Mouse (Mus musculus) heart, embryonic 12.5 days (tissue): ENCODE measurements around the gene Cfc1. TPM values are rescaled to one million over a fixed set of nuclear protein-coding genes. Genes with fewer than 3 reads are reported as not detected.

Experiments
- ATAC-seq: fragments of 200-750 bp; cut with Nextera tagmentation; 2 replicates; pipeline ENCODE4 v1.8.0; 2017; ENCODE audit warnings: moderate TSS enrichment, moderate library complexity; ENCODE audit not compliant: insufficient number of reproducible peaks, low FRiP score
- H3K27ac ChIP-seq: fragments of 300-500 bp; sonication (generic); 2 replicates; pipeline ENCODE4 v1.5.1; 2016; ENCODE audit warnings: mild to moderate bottlenecking, moderate library complexity; ENCODE audit not compliant: poor library complexity, severe bottlenecking
- H3K27me3 ChIP-seq: fragments of 300-500 bp; sonication (generic); replicated peaks from 2 replicates; pipeline ENCODE4 v1.6.1; 2016; ENCODE audit warnings: mild to moderate bottlenecking, moderate library complexity
- H3K36me3 ChIP-seq: fragments of 300-500 bp; sonication (generic); 2 replicates; pipeline ENCODE4 v1.6.1; 2016; ENCODE audit warnings: mild to moderate bottlenecking, moderate library complexity
- H3K4me1 ChIP-seq: fragments of 300-500 bp; sonication (generic); replicated peaks from 2 replicates; pipeline ENCODE4 v1.6.1; 2016; ENCODE audit warnings: mild to moderate bottlenecking
- H3K4me2 ChIP-seq: fragments of 300-500 bp; sonication (generic); 2 replicates; pipeline ENCODE4 v1.6.1; 2016; ENCODE audit warnings: mild to moderate bottlenecking, moderate library complexity
- H3K4me3 ChIP-seq: fragments of 300-500 bp; sonication (generic); 2 replicates; pipeline ENCODE4 v1.5.1; 2016; ENCODE audit warnings: mild to moderate bottlenecking
- H3K9ac ChIP-seq: fragments of 300-500 bp; sonication (generic); 2 replicates; pipeline ENCODE4 v1.6.1; 2016; ENCODE audit warnings: mild to moderate bottlenecking, moderate library complexity
- H3K9me3 ChIP-seq: fragments of 300-500 bp; sonication (generic); replicated peaks from 2 replicates; pipeline ENCODE4 v1.6.1; 2016; ENCODE audit warnings: mild to moderate bottlenecking, moderate library complexity
- WGBS: fragments of 180-500 bp; shearing (Covaris S2); methylation state at CpG from one replicate; pipeline ENCODE4 v1.1.7; 2016; 5-methylcytosine and 5-hydroxymethylcytosine counted together
- polyA plus RNA-seq: library from polyadenylated mRNA; unstranded; fragments of >200 nt; fragmentation: Nextera tagmentation; extraction: Ambion mirVana; gene quantifications from 2 replicates; pipeline ENCODE4 v1.2.1, GENCODE M21; 2016

Cfc1 gene
- polyA plus RNA-seq, 1 experiment from 2014 or later, result 0.32 TPM

- ATAC-seq, result no peak
- no peak overlapping the region for H3K4me2 ChIP-seq
- 0 out of 2 replicates have a peak, but pooled peaks cover under 1% of the 10 kb centered on the region for H3K27me3 ChIP-seq
- H3K9me3 ChIP-seq, result no peaks in the 10 kb centered on the region
- 82% methylated on average over 1 of the region's 1 CpGs for WGBS
- H3K9ac ChIP-seq, result no peak overlapping the region
- H3K4me1 ChIP-seq, result no peaks in the 10 kb centered on the region
- H3K4me3 ChIP-seq, result no peak overlapping the region
- H3K27ac ChIP-seq, result no peak overlapping the region
- H3K36me3 ChIP-seq, result no peaks in the 10 kb centered on the region
These were observed 18.2 kb downstream of the Cfc1 start for GRCm38 (mm10) chr1:34553690-34554089.

- no peaks in the 10 kb centered on the region for H3K4me1 ChIP-seq
- H3K27me3 ChIP-seq, result 0 out of 2 replicates have a peak, but pooled peaks cover 2% of the 10 kb centered on the region
- no peak overlapping the region for H3K4me3 ChIP-seq
- H3K27ac ChIP-seq, result no peak overlapping the region
- H3K36me3 ChIP-seq, result no peaks in the 10 kb centered on the region
- no peak overlapping the region for H3K9ac ChIP-seq
- no peak overlapping the region for H3K4me2 ChIP-seq
- no peak for ATAC-seq
- 82% methylated on average over 7 of the region's 7 CpGs for WGBS
- no peaks in the 10 kb centered on the region for H3K9me3 ChIP-seq
These were observed 18.8 kb downstream of the Cfc1 start for GRCm38 (mm10) chr1:34554275-34554674.

GRCm38 (mm10) chr1:34560843-34561242, 25.4 kb downstream of the Cfc1 start, which contains the start of gene Prss40:
Gene Prss40 (minus strand): TSS chr1:34560943.
- no peak within 1 kb of the TSS for H3K4me2 ChIP-seq
- 0 out of 2 replicates have a peak, but pooled peaks cover 2% of the 10 kb centered on the region for H3K27me3 ChIP-seq
- H3K4me1 ChIP-seq, result no peaks in the 10 kb centered on the region
- H3K4me3 ChIP-seq, result no peak within 1 kb of the TSS
- H3K27ac ChIP-seq, result no peak within 1 kb of the TSS
- no peaks in the 10 kb centered on the region for H3K9me3 ChIP-seq
- WGBS, result 79% methylated on average over 15 of the region's 15 CpGs
- H3K36me3 ChIP-seq, result no peaks in the 10 kb centered on the region
- no peak for ATAC-seq
- no peak within 1 kb of the TSS for H3K9ac ChIP-seq

- no peak overlapping the region for H3K9ac ChIP-seq
- no peaks in the 10 kb centered on the region for H3K36me3 ChIP-seq
- no peak overlapping the region for H3K27ac ChIP-seq
- H3K4me3 ChIP-seq, result no peak overlapping the region
- no peaks in the 10 kb centered on the region for H3K9me3 ChIP-seq
- H3K27me3 ChIP-seq, result no peaks in the 10 kb centered on the region
- H3K4me2 ChIP-seq, result no peak overlapping the region
- ATAC-seq, result no peak
- H3K4me1 ChIP-seq, result no peaks in the 10 kb centered on the region
- WGBS, result 66% methylated on average over 8 of the region's 8 CpGs
These were observed 29.1 kb downstream of the Cfc1 start for GRCm38 (mm10) chr1:34564383-34565045.

GRCm38 (mm10) chr1:34568120-34568519, 32.7 kb downstream of the Cfc1 start:
- WGBS, result 91% methylated on average over 2 of the region's 2 CpGs
- H3K9me3 ChIP-seq, result no peaks in the 10 kb centered on the region
- H3K4me1 ChIP-seq, result no peaks in the 10 kb centered on the region
- no peak overlapping the region for H3K9ac ChIP-seq
- no peaks in the 10 kb centered on the region for H3K36me3 ChIP-seq
- ATAC-seq, result no peak
- H3K4me3 ChIP-seq, result no peak overlapping the region
- H3K27me3 ChIP-seq, result no peaks in the 10 kb centered on the region
- H3K4me2 ChIP-seq, result no peak overlapping the region
- no peak overlapping the region for H3K27ac ChIP-seq

GRCm38 (mm10) chr1:34569876-34570275, 34.4 kb downstream of the Cfc1 start:
- Histone ChIP-seq H3K27ac (no peak overlapping the region), H3K27me3 (no peaks in the 10 kb centered on the region), H3K9ac (no peak overlapping the region), H3K4me3 (no peak overlapping the region), H3K4me2 (no peak overlapping the region), H3K36me3 (no peaks in the 10 kb centered on the region), H3K9me3 (no peaks in the 10 kb centered on the region), H3K4me1 (no peaks in the 10 kb centered on the region)
- no peak for ATAC-seq
- WGBS, result 94% methylated on average over 2 of the region's 2 CpGs

GRCm38 (mm10) chr1:34571431-34571830, 36.0 kb downstream of the Cfc1 start:
- no peak overlapping the region for H3K4me3 ChIP-seq
- ATAC-seq, result no peak
- 73% methylated on average over 6 of the region's 6 CpGs for WGBS
- H3K9ac ChIP-seq, result no peak overlapping the region
- no peak overlapping the region for H3K4me2 ChIP-seq
- no peak overlapping the region for H3K27ac ChIP-seq
- no peaks in the 10 kb centered on the region for H3K4me1 ChIP-seq
- no peaks in the 10 kb centered on the region for H3K27me3 ChIP-seq
- no peaks in the 10 kb centered on the region for H3K9me3 ChIP-seq
- H3K36me3 ChIP-seq, result no peaks in the 10 kb centered on the region

GRCm38 (mm10) chr1:34573221-34573620, 37.8 kb downstream of the Cfc1 start:
- 79% methylated on average over 6 of the region's 6 CpGs for WGBS
- no peaks in the 10 kb centered on the region for H3K4me1 ChIP-seq
- no peak overlapping the region for H3K27ac ChIP-seq
- H3K9me3 ChIP-seq, result no peaks in the 10 kb centered on the region
- ATAC-seq, result no peak
- no peak overlapping the region for H3K9ac ChIP-seq
- H3K4me2 ChIP-seq, result no peak overlapping the region
- no peaks in the 10 kb centered on the region for H3K36me3 ChIP-seq
- no peak overlapping the region for H3K4me3 ChIP-seq
- H3K27me3 ChIP-seq, result peaks cover 6% of the 10 kb centered on the region

- Histone ChIP-seq H3K27ac (no peak within 1 kb of the TSS), H3K4me2 (peak within 1 kb of the TSS; percentile 82), H3K9me3 (no peaks in the 10 kb centered on the region), H3K4me3 (peak within 1 kb of the TSS; percentile 46), H3K36me3 (no peaks in the 10 kb centered on the region), H3K27me3 (peaks cover 26% of the 10 kb centered on the region), H3K4me1 (peaks cover 5% of the 10 kb centered on the region), H3K9ac (no peak within 1 kb of the TSS)
- WGBS, result under 1% methylated on average over 53 of the region's 53 CpGs
- ATAC-seq, result peak; percentile 61
These were observed 43.7 kb downstream of the Cfc1 start, which contains the start of gene Amer3 for GRCm38 (mm10) chr1:34578851-34579781. Gene Amer3 (plus strand): TSS chr1:34579657.

GRCm38 (mm10) chr1:34579782-34580356, 44.4 kb downstream of the Cfc1 start:
- Histone ChIP-seq H3K9me3 (no peaks in the 10 kb centered on the region), H3K36me3 (no peaks in the 10 kb centered on the region), H3K4me3 (peak overlapping the region; percentile 46), H3K4me1 (peaks cover 5% of the 10 kb centered on the region), H3K4me2 (peak overlapping the region; percentile 82), H3K9ac (no peak overlapping the region), H3K27me3 (peaks cover 30% of the 10 kb centered on the region), H3K27ac (no peak overlapping the region)
- peak; percentile 22; the same call in 1 of the 2 replicates for ATAC-seq
- 2% methylated on average over 18 of the region's 18 CpGs for WGBS

GRCm38 (mm10) chr1:34582218-34582617, 46.8 kb downstream of the Cfc1 start:
- 82% methylated on average over 6 of the region's 6 CpGs for WGBS
- Histone ChIP-seq H3K4me1 (peaks cover 5% of the 10 kb centered on the region), H3K9ac (no peak overlapping the region), H3K9me3 (no peaks in the 10 kb centered on the region), H3K4me2 (no peak overlapping the region), H3K36me3 (no peaks in the 10 kb centered on the region), H3K27ac (no peak overlapping the region), H3K27me3 (peaks cover 26% of the 10 kb centered on the region), H3K4me3 (no peak overlapping the region)
- ATAC-seq, result no peak
